Mouse (Mus musculus) adrenal gland, postnatal 0 days (tissue): ENCODE data around the gene Adamts10. TPM values are rescaled to one million over a fixed set of nuclear protein-coding genes. Genes with fewer than 3 reads are reported as not detected.

Experiments
- polyA plus RNA-seq: library from polyadenylated mRNA; unstranded; fragments of >200 nt; fragmentation: Nextera tagmentation; extraction: Ambion mirVana; gene quantifications from 2 replicates; pipeline ENCODE4 v1.2.1, GENCODE M21; 2015

Adamts10 gene
- polyA plus RNA-seq, result 30.0 and 32.6 TPM in 2 replicates

GRCm38 (mm10) chr17:33523918-33524755, at the start of gene Adamts10:
Gene Adamts10 (plus strand): TSS chr17:33524204.

GRCm38 (mm10) chr17:33555223-33555855, 31.3 kb downstream of the Adamts10 start, which contains the start of gene Myo1f:
Gene Myo1f (plus strand): TSS chr17:33555707.

Other genes starting within 250 kb of the Adamts10 start
- gene Zfp955b, start 234.7 kb upstream of the Adamts10 start, polyA plus RNA-seq, result 5.2 and 6.9 TPM in 2 replicates
- gene Zfp81, start 165.3 kb upstream of the Adamts10 start, polyA plus RNA-seq, result 8.6 and 10.3 TPM in 2 replicates
- 7.6 and 10.4 TPM in 2 replicates for gene Zfp101, start 129.6 kb upstream of the Adamts10 start, polyA plus RNA-seq
- not detected in 2 replicates for gene Actl9, start 91.3 kb upstream of the Adamts10 start, polyA plus RNA-seq
- 2.0 and 2.3 TPM in 2 replicates for gene Myo1f, start 31.5 kb downstream of the Adamts10 start, polyA plus RNA-seq
- gene Zfp414, start 104.9 kb downstream of the Adamts10 start, polyA plus RNA-seq, result 32.0 and 42.3 TPM in 2 replicates
- 0.71 TPM in 1 of 2 replicates, not detected in the other for gene Pram1, start 113.9 kb downstream of the Adamts10 start, polyA plus RNA-seq
- 123 and 153 TPM in 2 replicates for gene Hnrnpm, start 162.7 kb downstream of the Adamts10 start, polyA plus RNA-seq
- 84.2 and 105 TPM in 2 replicates for gene March2, start 194.5 kb downstream of the Adamts10 start, polyA plus RNA-seq
- gene Rab11b, start 236.3 kb downstream of the Adamts10 start, polyA plus RNA-seq, result 248 and 296 TPM in 2 replicates